Mouse (Mus musculus): ENCODE results near the gene Upf3a.
"Not testable (repeated sequence)": the region's sequence is repeated elsewhere in the genome, so short reads cannot be mapped to it uniquely, and the experiment has no call there.

The Upf3a gene

GRCm38 (mm10) chr8:13785250-13785763, at the start of gene Upf3a:
Gene Upf3a, plus strand, starts transcription at chr8:13785615.
- peak; percentile 93 to 95 for DNase-seq

DNA sequence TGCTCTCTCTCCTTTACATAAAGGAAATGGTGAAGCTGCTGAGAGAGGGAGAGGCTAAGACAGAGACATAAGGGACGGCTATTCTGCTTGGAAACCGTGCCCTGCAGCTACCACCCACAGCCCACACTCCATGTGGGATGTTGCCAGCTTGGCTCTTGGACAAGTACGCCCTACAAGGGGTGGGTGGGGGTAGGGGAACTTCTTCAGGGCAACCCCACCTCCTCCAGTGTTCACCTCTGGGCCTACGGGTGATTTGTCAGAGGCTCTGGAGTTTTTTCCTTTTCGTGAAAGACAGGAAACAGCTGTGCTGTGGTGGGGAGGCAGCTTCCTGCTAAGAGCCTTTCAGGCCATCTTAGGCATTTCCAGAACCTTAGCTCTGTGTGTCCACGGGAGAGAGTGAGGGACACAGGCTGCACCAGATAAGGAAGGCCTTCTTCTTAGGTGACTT, 45.1 kb upstream of the Upf3a start:
- DNase-seq = peak; percentile 55 to 61

- no peak for DNase-seq
Observed at GRCm38 (mm10) chr8:13740817-13741613, 44.4 kb upstream of the Upf3a start.

DNA sequence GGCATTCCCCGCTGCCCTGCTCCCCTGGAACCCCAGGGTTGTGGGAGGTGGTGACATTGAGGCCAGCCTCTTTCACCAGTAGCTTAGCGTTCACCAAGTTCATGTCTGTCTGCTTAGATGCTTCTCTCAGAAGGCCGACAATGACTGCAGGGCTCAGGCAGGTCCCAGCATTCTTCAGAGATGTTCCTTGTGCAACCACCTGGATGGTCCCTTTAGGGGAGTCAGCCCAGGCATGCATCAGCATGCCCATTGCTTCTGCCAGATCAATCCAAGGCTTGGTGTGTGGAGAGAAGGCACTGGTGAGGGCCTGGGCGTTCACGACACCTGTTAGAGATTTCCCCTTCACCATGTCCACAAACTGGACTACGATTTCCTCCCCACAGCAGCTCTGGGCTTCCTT, 39.2 kb upstream of the Upf3a start:
- DNase-seq = not testable (repeated sequence)

GRCm38 (mm10) chr8:13747626-13748025, 37.8 kb upstream of the Upf3a start:
- DNase-seq = no peak

- peak; percentile 74 to 91 for DNase-seq
Observed at GRCm38 (mm10) chr8:13753680-13754079, 31.7 kb upstream of the Upf3a start.

DNA sequence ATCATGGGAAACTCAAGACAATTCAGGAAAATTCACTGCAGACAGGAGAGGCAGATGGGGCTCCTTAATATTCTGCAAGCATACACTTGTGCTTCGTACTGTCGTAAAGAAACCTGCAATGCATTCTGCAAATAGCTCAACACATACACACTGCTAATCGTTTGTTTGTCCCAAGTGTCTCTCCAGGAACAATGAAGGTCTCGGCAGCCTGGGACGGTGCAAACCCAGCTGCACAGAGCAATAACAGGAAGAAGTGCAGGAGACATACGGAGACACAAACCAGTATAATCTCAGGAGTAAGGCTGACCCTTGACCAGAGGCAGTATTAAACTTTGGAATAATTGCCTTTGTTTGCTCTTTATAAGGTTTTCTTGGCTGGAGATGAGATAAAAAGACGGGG, 28.9 kb upstream of the Upf3a start:
- DNase-seq = no peak

- DNase-seq = peak; percentile 89 to 93
Observed at GRCm38 (mm10) chr8:13756982-13757804, 28.2 kb upstream of the Upf3a start, which contains the start of gene Cdc16. Gene Cdc16, plus strand, starts transcription at chr8:13757676.

DNA sequence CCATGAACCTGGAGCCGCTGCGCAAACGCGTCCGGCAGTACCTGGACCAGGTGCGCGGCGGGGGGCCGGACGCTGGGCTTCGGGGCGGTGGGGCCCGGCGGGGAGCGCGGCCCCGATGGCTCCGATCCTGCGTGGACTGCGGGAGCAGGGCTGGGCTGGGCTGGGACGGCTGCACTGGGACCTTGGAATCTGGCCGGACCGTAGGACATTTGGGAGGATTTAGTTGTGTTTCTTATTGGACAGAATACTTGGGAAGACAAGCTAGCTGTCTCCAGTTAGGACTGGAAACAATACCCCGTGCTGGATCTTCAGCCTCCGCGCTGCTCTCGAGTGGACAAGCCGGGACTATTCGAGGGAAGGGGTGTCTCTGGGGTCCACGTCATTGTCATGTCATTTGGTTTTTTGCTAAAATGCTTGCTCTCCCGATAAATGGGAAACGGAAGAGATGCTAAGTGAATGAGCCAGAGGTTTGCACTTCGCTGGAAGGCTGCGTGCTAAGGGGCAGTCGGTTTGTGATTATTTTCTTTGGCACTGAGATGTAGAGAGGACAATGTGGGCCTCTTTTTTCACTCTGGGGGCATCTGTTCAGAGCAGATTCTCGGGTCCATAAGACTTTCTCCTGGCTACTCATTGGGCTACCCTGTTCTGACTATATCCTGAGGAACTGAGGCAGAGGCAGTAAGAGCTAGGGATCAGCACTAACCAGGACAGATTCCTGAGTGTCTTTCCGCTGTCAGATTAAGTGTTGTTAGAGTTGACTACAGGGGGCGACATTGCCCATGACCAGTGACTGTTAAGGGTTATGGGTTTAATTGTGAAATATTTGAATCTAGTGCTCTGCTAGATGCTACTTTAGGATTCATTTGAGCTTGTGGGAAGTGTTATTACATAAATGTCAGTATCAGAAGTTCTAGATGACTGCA, 27.3 kb upstream of the Upf3a start:
- DNase-seq = peak; percentile 53 to 65

- DNase-seq = no peak
Observed at GRCm38 (mm10) chr8:13769206-13769605, 16.2 kb upstream of the Upf3a start.

DNA sequence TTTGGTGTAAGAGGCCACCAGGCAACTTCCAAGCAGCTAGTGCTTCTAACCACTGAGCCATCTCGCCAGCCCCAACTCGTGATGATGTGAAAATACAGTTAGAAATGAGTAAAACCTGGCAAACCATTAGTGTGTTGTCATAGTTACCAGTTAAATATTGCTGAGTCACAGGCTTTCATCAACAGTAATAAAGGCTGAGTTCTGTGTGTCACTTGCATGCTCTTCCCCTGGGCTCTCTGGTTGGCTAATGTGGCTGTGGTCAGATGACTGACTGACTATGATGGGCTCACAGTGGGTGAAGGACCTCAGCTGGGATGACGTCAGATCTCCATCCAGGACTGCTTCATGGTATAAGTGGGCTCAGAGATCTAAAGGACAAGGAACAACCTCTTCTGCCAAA, 4.9 kb upstream of the Upf3a start:
- DNase-seq = no peak

- DNase-seq = peak; percentile 97 to 100
Observed at GRCm38 (mm10) chr8:13785764-13786299, 417 bp downstream of the Upf3a start.

GRCm38 (mm10) chr8:13789606-13790005, 4.2 kb downstream of the Upf3a start:
- DNase-seq = no peak

GRCm38 (mm10) chr8:13793097-13793745, 7.8 kb downstream of the Upf3a start:
- no peak for DNase-seq

GRCm38 (mm10) chr8:13793746-13794101, 8.3 kb downstream of the Upf3a start:
- DNase-seq = peak; percentile 12 to 40

DNA sequence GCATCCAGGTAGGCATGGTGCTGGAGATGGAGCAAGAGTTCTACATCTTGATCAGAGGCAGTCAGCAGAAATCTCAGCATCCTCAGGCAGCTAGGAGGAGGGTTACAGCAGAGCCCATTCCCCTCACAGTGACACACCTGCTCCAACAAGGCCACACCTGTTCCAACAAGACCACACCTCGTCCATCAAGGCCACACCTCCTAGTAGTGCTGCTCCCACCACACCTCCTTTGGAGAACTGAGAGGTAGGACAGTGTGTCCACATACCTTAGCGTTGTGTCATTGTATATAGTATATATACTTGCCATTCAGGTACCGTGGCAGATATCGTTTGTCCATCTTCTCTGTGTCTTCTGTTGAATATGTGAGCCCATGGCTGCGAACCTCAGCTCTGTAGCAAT, 12.3 kb downstream of the Upf3a start:
- DNase-seq = no peak

- DNase-seq = no peak
Observed at GRCm38 (mm10) chr8:13799566-13799965, 14.2 kb downstream of the Upf3a start.

DNA sequence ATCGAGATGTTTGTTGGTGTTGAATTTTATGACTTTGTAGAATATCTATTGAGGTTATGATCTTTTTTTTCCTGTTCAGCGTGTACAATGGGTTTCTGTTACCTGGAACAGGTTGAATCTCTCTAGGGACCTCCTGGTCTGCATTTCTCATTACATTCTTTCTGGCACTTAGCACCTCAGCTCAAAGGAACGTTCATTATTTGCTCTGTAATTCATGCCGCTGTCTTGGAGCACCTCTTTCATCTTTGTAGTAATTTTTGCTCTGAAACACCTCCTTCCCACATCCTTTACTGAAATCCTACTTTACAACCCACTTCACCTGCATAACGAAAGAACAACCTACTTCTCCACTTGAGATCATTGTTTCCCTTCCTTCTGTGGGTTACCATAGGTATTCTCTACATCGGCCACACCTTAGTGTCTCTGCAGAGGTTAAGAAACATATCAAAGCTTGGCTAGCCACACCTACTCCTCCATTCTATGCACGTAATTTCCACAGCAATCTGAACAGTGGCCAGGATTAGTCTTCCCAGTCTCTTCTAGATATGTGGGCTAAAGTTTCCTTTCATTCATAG, 43.3 kb downstream of the Upf3a start:
- no peak for DNase-seq

DNA sequence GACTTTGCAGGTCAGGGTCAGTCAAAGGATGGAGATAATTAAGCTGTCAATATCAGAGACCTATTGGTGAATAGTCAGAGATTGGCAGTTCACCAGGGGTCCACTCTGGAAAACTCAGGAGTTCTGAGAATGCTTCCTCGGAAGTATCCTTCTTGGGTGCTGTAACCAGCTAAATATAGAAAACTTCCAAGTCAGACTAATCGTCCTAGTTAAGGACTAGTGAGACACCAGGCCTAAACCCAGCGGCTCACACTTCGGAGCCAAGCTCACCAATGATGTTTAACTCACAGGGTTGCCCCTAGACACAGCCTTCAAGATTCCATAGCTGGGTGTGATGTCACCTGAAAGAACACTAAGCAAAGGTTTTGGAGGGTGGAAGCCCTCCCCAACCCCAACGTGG, 52.9 kb downstream of the Upf3a start, which contains the start of gene AF366264:
Gene AF366264, minus strand, starts transcription at position 101 of the 400 bp plus-strand sequence.
- DNase-seq = not testable (repeated sequence)

- not testable (repeated sequence) for DNase-seq
Observed at GRCm38 (mm10) chr8:13843286-13843685, 57.9 kb downstream of the Upf3a start.

Data from kidney, postnatal 36 days (tissue).